Mouse (Mus musculus): Measurements from ENCODE around the gene Zzef1.

DNA sequence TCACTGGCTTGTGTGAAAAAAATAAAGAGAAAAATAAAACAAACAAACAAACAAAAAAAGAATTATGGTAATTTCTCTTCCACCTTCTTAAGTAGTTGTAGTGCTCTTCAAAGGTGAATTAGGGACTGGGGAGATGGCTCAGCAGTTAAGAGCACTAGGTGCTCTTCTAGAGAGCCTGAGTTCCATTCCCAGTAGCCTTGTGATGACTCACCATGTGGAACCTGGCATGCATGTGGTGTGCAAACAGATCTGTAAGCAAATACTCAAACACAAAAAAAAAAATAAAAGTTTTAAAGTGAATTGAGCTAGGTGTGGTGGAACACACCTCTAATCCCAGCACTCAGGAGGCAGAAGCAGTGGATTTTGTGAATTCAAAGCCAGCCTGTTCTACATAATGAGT lies 47.5 kb downstream of the Zzef1 start:
- no peak for TF ChIP-seq CTCF (conservative IDR thresholded peaks at IDR 0.05; ENCODE audit: insufficient read depth, insufficient read length, low read depth, low read length)
- TF ChIP-seq POLR2A (IDR thresholded peaks at IDR 0.05; ENCODE audit: low read depth, low read length): no peak
